Mouse (Mus musculus) Muller cell, postnatal 12 days (primary cell): ENCODE measurements around the gene Bcl2l2.

ENCODE experiments used
- DNase-seq: peaks from one replicate; pipeline ENCODE4 v3.0.0-alpha.2; 2015; ENCODE audit errors: inconsistent ontology term

Bcl2l2 gene

GRCm38 (mm10) chr14:54936831-54937160 is 53.6 kb downstream of the Bcl2l2 start:
- DNase-seq: no peak

- DNase-seq: no peak
These were observed 54.4 kb downstream of the Bcl2l2 start for GRCm38 (mm10) chr14:54937361-54938182.
